In the genomic region with DNA sequence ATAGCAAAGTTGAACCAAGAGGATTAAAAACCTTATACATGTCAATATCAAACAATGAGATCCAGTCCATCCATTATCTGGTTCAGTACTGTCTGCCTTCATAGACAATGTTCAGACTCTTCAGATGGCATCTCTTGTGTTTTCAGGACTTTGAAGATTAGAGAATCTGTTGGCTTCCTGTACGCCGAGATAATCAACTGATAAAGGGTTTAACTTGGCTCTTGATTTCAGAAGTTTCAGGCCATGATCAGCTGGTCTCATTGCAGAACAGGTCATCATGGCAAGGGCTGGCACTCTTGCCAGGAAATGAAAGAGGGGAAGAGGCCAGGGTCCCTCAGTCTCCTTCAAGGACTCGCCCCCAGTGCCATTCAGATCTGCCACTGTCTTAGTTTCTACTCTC, we compare ENCODE assay signal across 35 mouse cellular contexts. TPM values are rescaled to one million over a fixed set of nuclear protein-coding genes. Genes with fewer than 3 reads are reported as not detected.
"Had no signal": no experiment of that assay in that cellular context is flagged by ENCODE, and none has a peak within 500 bp of the region (broad histone marks: within the 10 kb centered on the region; RNA-seq: fewer than 3 reads in every experiment).

No protein-coding gene starts in this region.

- H3K27ac ChIP-seq: left cerebral cortex, adult 2 months; limb, embryonic 10.5 days; limb, embryonic 12.5 days; limb, embryonic 13.5 days; limb, embryonic 15.5 days; liver, embryonic 12.5 days; liver, embryonic 13.5 days; liver, embryonic 14.5 days; liver, embryonic 15.5 days; lung, embryonic 15.5 days; macrophage; midbrain, embryonic 10.5 days; midbrain, embryonic 12.5 days; midbrain, embryonic 13.5 days; midbrain, embryonic 15.5 days; neural tube, embryonic 12.5 days had no signal

- H3K4me2 ChIP-seq: limb, embryonic 12.5 days; limb, embryonic 13.5 days; limb, embryonic 15.5 days; liver, embryonic 11.5 days; liver, embryonic 12.5 days; liver, embryonic 13.5 days; liver, embryonic 15.5 days; lung, embryonic 14.5 days; lung, embryonic 15.5 days; midbrain, embryonic 11.5 days; midbrain, embryonic 12.5 days; midbrain, embryonic 13.5 days; midbrain, embryonic 15.5 days; neural tube, embryonic 12.5 days had no signal

- ATAC-seq: liver, embryonic 12.5 days; lung, postnatal 0 days; midbrain, embryonic 13.5 days; midbrain, embryonic 15.5 days; midbrain, embryonic 16.5 days had no signal

- H3K9me3 ChIP-seq: limb, embryonic 10.5 days; limb, embryonic 12.5 days; limb, embryonic 13.5 days; limb, embryonic 15.5 days; liver, embryonic 12.5 days; liver, embryonic 13.5 days; liver, embryonic 15.5 days; lung, embryonic 15.5 days; megakaryocyte, embryonic 14.5 days; midbrain, embryonic 10.5 days; midbrain, embryonic 12.5 days; midbrain, embryonic 13.5 days; midbrain, embryonic 15.5 days; neural tube, embryonic 12.5 days had no signal

- H3K4me3 ChIP-seq: left cerebral cortex, adult 2 months; limb, embryonic 10.5 days; limb, embryonic 12.5 days; limb, embryonic 13.5 days; limb, embryonic 15.5 days; liver, embryonic 12.5 days; liver, embryonic 13.5 days; liver, embryonic 15.5 days; lung, embryonic 15.5 days; megakaryocyte, embryonic 14.5 days; midbrain, embryonic 10.5 days; midbrain, embryonic 12.5 days; midbrain, embryonic 13.5 days; midbrain, embryonic 15.5 days; myocyte; neural tube, embryonic 12.5 days had no signal

- H3K36me3 ChIP-seq: limb, embryonic 10.5 days; limb, embryonic 12.5 days; limb, embryonic 13.5 days; limb, embryonic 15.5 days; liver, embryonic 12.5 days; liver, embryonic 13.5 days; liver, embryonic 15.5 days; lung, embryonic 15.5 days; midbrain, embryonic 10.5 days; midbrain, embryonic 12.5 days; midbrain, embryonic 13.5 days; midbrain, embryonic 15.5 days; neural tube, embryonic 12.5 days had no signal

- DNase-seq: left cerebral cortex, postnatal 4 days; liver; liver, embryonic 13.5 days; lung, adult 18-20 months; lung, adult 2 months; lung, embryonic 14.5 days; lung, postnatal 10 days; lung, postnatal 14 days; lung, postnatal 36 days; lung, postnatal 4 days; midbrain, embryonic 14.5 days had no signal

- H3K27me3 ChIP-seq: limb, embryonic 12.5 days; limb, embryonic 13.5 days; liver, embryonic 12.5 days; liver, embryonic 13.5 days; liver, embryonic 15.5 days; lung, embryonic 15.5 days; midbrain, embryonic 12.5 days; midbrain, embryonic 13.5 days; midbrain, embryonic 15.5 days; neural tube, embryonic 12.5 days had no signal

- H3K4me1 ChIP-seq: limb, embryonic 12.5 days; lung, embryonic 15.5 days; midbrain, embryonic 12.5 days; midbrain, embryonic 15.5 days; neural tube, embryonic 12.5 days had no signal

- H3K9ac ChIP-seq: limb, embryonic 12.5 days; limb, embryonic 13.5 days; limb, embryonic 15.5 days; liver, embryonic 12.5 days; liver, embryonic 13.5 days; liver, embryonic 14.5 days; liver, embryonic 15.5 days; lung, embryonic 14.5 days; lung, embryonic 15.5 days; midbrain, embryonic 12.5 days; midbrain, embryonic 13.5 days; midbrain, embryonic 15.5 days; neural tube, embryonic 12.5 days had no signal

RNA-seq across cellular contexts. Expression of a gene that starts 3.3 kb away (rescaled TPM):
- total RNA-seq: monocyte, adult 5-6 weeks had no signal

RNA-seq across cellular contexts. Expression of a gene that starts 27.2 kb away (rescaled TPM):
- total RNA-seq: megakaryocyte, adult 5-6 weeks; megakaryocyte-erythroid progenitor cell, adult 5-6 weeks; monocyte, adult 5-6 weeks had no signal
